Mouse (Mus musculus): ENCODE results near the gene Phlpp1. TPM values are rescaled to one million over a fixed set of nuclear protein-coding genes. Genes with fewer than 3 reads are reported as not detected.

The Phlpp1 gene
- total and polyA plus RNA-seq, 3 experiments = 14.8 to 38.4 (median 20.9) TPM

- dilution Hi-C loops (cut with MboI; ENCODE audit: extremely low pct_ligation_motif_present, extremely low pct_unique_long_range_greater_than_20kb, low sequenced_read_pairs) = no loop called here
- in situ Hi-C loops (cut with MboI; ENCODE audit: low pct_ligation_motif_present, low pct_unique_long_range_greater_than_20kb, low sequenced_read_pairs) = loop anchor here (5.0 to 10.0 kb wide), 2 partner anchors 99 to 317 kb away; no protein-coding TSS in a partner anchor
- TF ChIP-seq EP300 (IDR thresholded peaks at IDR 0.05; ENCODE audit: low read length) (no peak), TCF12 (IDR thresholded peaks at IDR 0.05; ENCODE audit: low read depth, low read length) (no peak), CTCF (conservative IDR thresholded peaks at IDR 0.05 in 1 of 2, IDR thresholded peaks at IDR 0.05 in 1 of 2; ENCODE audit: low read depth in 2 of 2, low read length in 2 of 2) (peak; percentile 84 to 89), ZC3H11A (IDR thresholded peaks at IDR 0.05; ENCODE audit: low read depth, low read length) (peak; percentile 81), RCOR1 (conservative IDR thresholded peaks at IDR 0.05; ENCODE audit: low read depth, low read length) (no peak), ZKSCAN1 (IDR thresholded peaks at IDR 0.05; ENCODE audit: borderline replicate concordance, low read depth, low read length) (no peak), SMC3 (IDR thresholded peaks at IDR 0.05; ENCODE audit: low read depth, low read length) (peak; percentile 77), USF1 (IDR thresholded peaks at IDR 0.05; ENCODE audit: low read depth, low read length) (no peak), IRF4 (IDR thresholded peaks at IDR 0.05; ENCODE audit: low read depth, low read length) (no peak), MAZ (IDR thresholded peaks at IDR 0.05; ENCODE audit: low read depth, low read length) (no peak), CHD1 (IDR thresholded peaks at IDR 0.05; ENCODE audit: low read depth, low read length) (no peak), MYC (IDR thresholded peaks at IDR 0.05; ENCODE audit: low read depth, low read length) (no peak), E2F4 (IDR thresholded peaks at IDR 0.05; ENCODE audit: insufficient replicate concordance, low read depth, low read length) (0 out of 2 replicates have a peak, but pooled peaks have one; percentile 46), RAD21 (IDR thresholded peaks at IDR 0.05; ENCODE audit: low read depth, low read length) (peak; percentile 91), GABPA (IDR thresholded peaks at IDR 0.05; ENCODE audit: insufficient replicate concordance, low read depth, low read length) (no peak), ZMIZ1 (IDR thresholded peaks at IDR 0.05; ENCODE audit: low read depth, low read length) (no peak), CHD2 (IDR thresholded peaks at IDR 0.05; ENCODE audit: low read length) (no peak), BHLHE40 (IDR thresholded peaks at IDR 0.05; ENCODE audit: low read depth, low read length) (no peak), KAT2A (IDR thresholded peaks at IDR 0.05; ENCODE audit: insufficient replicate concordance, low read length) (no peak), HCFC1 (IDR thresholded peaks at IDR 0.05; ENCODE audit: low read depth, low read length) (no peak)
- Histone ChIP-seq H3K4me3 (replicated peaks in 1 of 3; ENCODE audit: low read depth in 2 of 3, low read length in 2 of 3, poor library complexity in 1 of 3) (no peak overlapping the region), H3K4me1 (ENCODE audit: control insufficient read depth in 1 of 2, insufficient read depth in 2 of 2) (peaks cover 0 to 3% of the 10 kb centered on the region in 2 experiments; a peak in 2 of 4 replicates), H3K27me3 (replicated peaks) (no peaks in the 10 kb centered on the region), H3K9me3 (replicated peaks; ENCODE audit: low read length) (no peaks in the 10 kb centered on the region), H3K36me3 (replicated peaks in 1 of 2; ENCODE audit: control insufficient read depth in 1 of 2, insufficient read depth in 1 of 2, low read length in 1 of 2) (no peaks in the 10 kb centered on the region), H3K79me2 (replicated peaks; ENCODE audit: control insufficient read depth, extremely low read depth, insufficient read depth, poor library complexity, severe bottlenecking) (no peaks in the 10 kb centered on the region), H3K9ac (ENCODE audit: insufficient read depth, low read depth) (no peak overlapping the region; the same call in 1 of the 2 replicates), H3K27ac (ENCODE audit: insufficient read depth, low read depth) (no peak overlapping the region), H3K4me2 (ENCODE audit: insufficient read depth, low read depth, poor library complexity, severe bottlenecking) (peak overlapping the region; percentile 37)
- peak; percentile 53 for DNase-seq (ENCODE audit: extremely low read depth)
These were observed 253.8 kb downstream of the Phlpp1 start for GRCm38 (mm10) chr1:106425128-106425936.

All from CH12.LX (cell line).